ENCODE assay signal across 8 mouse cellular contexts in genomic region chr5:33640652-33641051, GRCm38 (mm10). TPM values are rescaled to one million over a fixed set of nuclear protein-coding genes. Genes with fewer than 3 reads are reported as not detected.
DNase-seq lines count a peak whose midpoint lies in the region; ATAC-seq and TF ChIP-seq lines count a peak whose summit lies in the region.

No protein-coding gene starts in this region.

- peaks cover 94% of the 10 kb centered on the region for H3K36me3 ChIP-seq in forebrain, embryonic 10.5 days (replicated peaks)
- H3K36me3 ChIP-seq in forebrain, embryonic 15.5 days: peaks cover 43% of the 10 kb centered on the region
- H3K36me3 ChIP-seq in embryonic facial prominence, embryonic 10.5 days (replicated peaks): peaks cover 94% of the 10 kb centered on the region

- H3K27me3 ChIP-seq in forebrain, embryonic 10.5 days (ENCODE audit: poor library complexity, severe bottlenecking): no peaks in the 10 kb centered on the region
- H3K27me3 ChIP-seq in forebrain, embryonic 15.5 days: no peaks in the 10 kb centered on the region
- H3K27me3 ChIP-seq in embryonic facial prominence, embryonic 10.5 days (replicated peaks; ENCODE audit: low read depth, poor library complexity, severe bottlenecking): no peaks in the 10 kb centered on the region

- H3K4me3 ChIP-seq in forebrain, embryonic 10.5 days: no peak overlapping the region
- no peak overlapping the region for H3K4me3 ChIP-seq in forebrain, embryonic 15.5 days
- H3K4me3 ChIP-seq in embryonic facial prominence, embryonic 10.5 days: no peak overlapping the region
- H3K4me3 ChIP-seq in layer of hippocampus, adult 2 months: no peak overlapping the region

- H3K9ac ChIP-seq in forebrain, embryonic 15.5 days (replicated peaks): no peak overlapping the region

- TF ChIP-seq CTCF in layer of hippocampus, adult 2 months (conservative IDR thresholded peaks at IDR 0.05): peak; percentile 90

- H3K4me2 ChIP-seq in forebrain, embryonic 15.5 days (replicated peaks): no peak overlapping the region

- no peak overlapping the region for H3K27ac ChIP-seq in forebrain, embryonic 10.5 days
- H3K27ac ChIP-seq in forebrain, embryonic 15.5 days (replicated peaks): no peak overlapping the region
- no peak overlapping the region for H3K27ac ChIP-seq in embryonic facial prominence, embryonic 10.5 days (replicated peaks)
- H3K27ac ChIP-seq in layer of hippocampus, adult 2 months: no peak overlapping the region

- no peaks in the 10 kb centered on the region for H3K9me3 ChIP-seq in forebrain, embryonic 10.5 days
- no peaks in the 10 kb centered on the region for H3K9me3 ChIP-seq in forebrain, embryonic 15.5 days
- no peaks in the 10 kb centered on the region for H3K9me3 ChIP-seq in embryonic facial prominence, embryonic 10.5 days

- no peaks in the 10 kb centered on the region for H3K4me1 ChIP-seq in forebrain, embryonic 10.5 days
- H3K4me1 ChIP-seq in forebrain, embryonic 15.5 days: no peaks in the 10 kb centered on the region
- H3K4me1 ChIP-seq in embryonic facial prominence, embryonic 10.5 days: no peaks in the 10 kb centered on the region

- WGBS in forebrain, embryonic 10.5 days: 62% methylated on average over 3 of the region's 3 CpGs
- WGBS in forebrain, embryonic 15.5 days: 39% methylated on average over 3 of the region's 3 CpGs
- WGBS in embryonic facial prominence, embryonic 10.5 days: 49% methylated on average over 3 of the region's 3 CpGs

- no peak for ATAC-seq in forebrain, embryonic 15.5 days (replicated peaks)
- peak; percentile 69 for ATAC-seq in megakaryocyte-erythroid progenitor cell, adult 5-6 weeks (replicated peaks; ENCODE audit: low FRiP score, low TSS enrichment, poor library complexity, severe bottlenecking)

- DNase-seq in forebrain, embryonic 10.5 days (ENCODE audit: extremely low spot score, low spot score): peak; percentile 32
- DNase-seq in ovary, postnatal 14 days (ENCODE audit: low spot score): peak; percentile 38
- no peak for DNase-seq in ovary, postnatal 10 days (ENCODE audit: low spot score)
- DNase-seq in embryonic facial prominence, embryonic 10.5 days (ENCODE audit: low spot score): peak; percentile 41
- DNase-seq in layer of hippocampus, adult 2 months (ENCODE audit: low spot score in 2 of 2): peak in 1 of 2 experiments; percentile 51
- DNase-seq in thymus, postnatal 36 days: peak; percentile 35 to 40

RNA-seq across cellular contexts. Expression of gene Gm9903, which starts 10.9 kb away (rescaled TPM):
- 0.41 and 0.52 TPM in 2 replicates for polyA plus RNA-seq in forebrain, embryonic 10.5 days (2016; fragmentation: Nextera tagmentation; extraction: Ambion mirVana)
- polyA plus RNA-seq in forebrain, embryonic 15.5 days (2015; fragmentation: Nextera tagmentation; extraction: Ambion mirVana): 0.60 and 0.75 TPM in 2 replicates
- 0.30 and 0.32 TPM in 2 replicates for polyA plus RNA-seq in embryonic facial prominence, embryonic 10.5 days (2016; fragmentation: Nextera tagmentation; extraction: Ambion mirVana)
- under 1 TPM; 0.90 to 0.98 TPM for total RNA-seq in layer of hippocampus, adult 2 months (2021)
- not detected in 2 replicates for total RNA-seq in megakaryocyte-erythroid progenitor cell, adult 5-6 weeks (2014; fragmentation: Nextera tagmentation)
- total RNA-seq in megakaryocyte-erythroid progenitor cell, adult 5-6 weeks (2017): 0.69 TPM in 1 of 2 replicates, not detected in the other

RNA-seq across cellular contexts. Expression of gene Fam53a, which starts 11.2 kb away (rescaled TPM):
- 70.0 and 73.0 TPM in 2 replicates for polyA plus RNA-seq in forebrain, embryonic 10.5 days (2016; fragmentation: Nextera tagmentation; extraction: Ambion mirVana)
- polyA plus RNA-seq in forebrain, embryonic 15.5 days (2015; fragmentation: Nextera tagmentation; extraction: Ambion mirVana): 44.0 and 47.8 TPM in 2 replicates
- polyA plus RNA-seq in embryonic facial prominence, embryonic 10.5 days (2016; fragmentation: Nextera tagmentation; extraction: Ambion mirVana): 78.2 and 79.9 TPM in 2 replicates
- 10 to 100 TPM; 25.2 to 29.5 TPM for total RNA-seq in layer of hippocampus, adult 2 months (2021)
- 44.2 and 44.7 TPM in 2 replicates for total RNA-seq in megakaryocyte-erythroid progenitor cell, adult 5-6 weeks (2014; fragmentation: Nextera tagmentation)
- total RNA-seq in megakaryocyte-erythroid progenitor cell, adult 5-6 weeks (2017): 14.6 and 21.7 TPM in 2 replicates

RNA-seq across cellular contexts. Expression of gene Slbp, which starts 11.7 kb away (rescaled TPM):
- 335 and 357 TPM in 2 replicates for polyA plus RNA-seq in forebrain, embryonic 10.5 days (2016; fragmentation: Nextera tagmentation; extraction: Ambion mirVana)
- polyA plus RNA-seq in forebrain, embryonic 15.5 days (2015; fragmentation: Nextera tagmentation; extraction: Ambion mirVana): 129 and 141 TPM in 2 replicates
- 313 and 322 TPM in 2 replicates for polyA plus RNA-seq in embryonic facial prominence, embryonic 10.5 days (2016; fragmentation: Nextera tagmentation; extraction: Ambion mirVana)
- 10 to 100 TPM; 20.5 to 21.5 TPM for total RNA-seq in layer of hippocampus, adult 2 months (2021)
- total RNA-seq in megakaryocyte-erythroid progenitor cell, adult 5-6 weeks (2014; fragmentation: Nextera tagmentation): 229 and 276 TPM in 2 replicates
- 348 and 369 TPM in 2 replicates for total RNA-seq in megakaryocyte-erythroid progenitor cell, adult 5-6 weeks (2017)

RNA-seq across cellular contexts. Expression of gene Tacc3, which starts 17.3 kb away (rescaled TPM):
- polyA plus RNA-seq in forebrain, embryonic 10.5 days (2016; fragmentation: Nextera tagmentation; extraction: Ambion mirVana): 349 TPM in 2 replicates
- polyA plus RNA-seq in forebrain, embryonic 15.5 days (2015; fragmentation: Nextera tagmentation; extraction: Ambion mirVana): 91.5 and 98.2 TPM in 2 replicates
- polyA plus RNA-seq in embryonic facial prominence, embryonic 10.5 days (2016; fragmentation: Nextera tagmentation; extraction: Ambion mirVana): 318 and 337 TPM in 2 replicates
- total RNA-seq in layer of hippocampus, adult 2 months (2021): 1 to 10 TPM; 5.7 to 7.9 TPM
- total RNA-seq in megakaryocyte-erythroid progenitor cell, adult 5-6 weeks (2014; fragmentation: Nextera tagmentation): 121 and 124 TPM in 2 replicates
- 124 and 155 TPM in 2 replicates for total RNA-seq in megakaryocyte-erythroid progenitor cell, adult 5-6 weeks (2017)

RNA-seq across cellular contexts. Expression of gene Tmem129, which starts 17.6 kb away (rescaled TPM):
- 38.0 and 39.5 TPM in 2 replicates for polyA plus RNA-seq in forebrain, embryonic 10.5 days (2016; fragmentation: Nextera tagmentation; extraction: Ambion mirVana)
- 31.0 and 35.0 TPM in 2 replicates for polyA plus RNA-seq in forebrain, embryonic 15.5 days (2015; fragmentation: Nextera tagmentation; extraction: Ambion mirVana)
- 37.1 and 40.0 TPM in 2 replicates for polyA plus RNA-seq in embryonic facial prominence, embryonic 10.5 days (2016; fragmentation: Nextera tagmentation; extraction: Ambion mirVana)
- total RNA-seq in layer of hippocampus, adult 2 months (2021): 10 to 100 TPM; 24.0 to 25.2 TPM
- total RNA-seq in megakaryocyte-erythroid progenitor cell, adult 5-6 weeks (2014; fragmentation: Nextera tagmentation): 20.5 and 30.5 TPM in 2 replicates
- 12.3 and 34.4 TPM in 2 replicates for total RNA-seq in megakaryocyte-erythroid progenitor cell, adult 5-6 weeks (2017)
